Mouse (Mus musculus): Measurements from ENCODE around the gene Bcl3. TPM values are rescaled to one million over a fixed set of nuclear protein-coding genes. Genes with fewer than 3 reads are reported as not detected.

The Bcl3 gene
- polyA plus RNA-seq, 1 experiment from 2014 or later: 4.7 TPM

GRCm38 (mm10) chr7:19768251-19768650, 54.3 kb downstream of the Bcl3 start:
- Histone ChIP-seq H3K9ac (no peak overlapping the region), H3K36me3 (replicated peaks) (no peaks in the 10 kb centered on the region), H3K4me1 (replicated peaks) (peaks cover 20% of the 10 kb centered on the region), H3K27ac (replicated peaks) (no peak overlapping the region), H3K27me3 (peaks cover 52% of the 10 kb centered on the region), H3K9me3 (replicated peaks) (no peaks in the 10 kb centered on the region), H3K4me3 (replicated peaks) (no peak overlapping the region), H3K4me2 (no peak overlapping the region)
- no peak for ATAC-seq (ENCODE audit: insufficient read depth)
- 64% methylated on average over 14 of the region's 14 CpGs for whole genome bisulfite sequencing (ENCODE audit: insufficient replicate concordance)

DNA sequence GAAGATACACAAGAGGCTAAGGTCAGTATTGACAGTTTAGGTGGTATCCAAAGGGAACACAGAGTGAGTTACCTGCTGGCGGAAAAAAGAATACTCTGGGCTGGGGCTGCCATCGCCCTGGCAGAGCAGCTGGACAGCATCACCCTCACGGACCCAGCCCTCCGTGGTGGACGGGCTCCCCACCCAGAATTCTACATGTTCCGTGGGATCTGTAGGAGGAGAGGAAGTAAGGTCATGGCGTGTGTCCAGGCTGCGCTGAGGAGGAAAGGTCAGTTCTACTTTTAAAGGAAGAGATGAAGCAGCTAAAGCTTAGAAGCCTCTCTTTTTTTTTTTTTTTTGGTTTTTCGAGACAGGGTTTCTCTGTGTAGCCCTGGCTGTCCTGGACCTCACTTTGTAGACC, 58.0 kb downstream of the Bcl3 start:
- H3K4me1 ChIP-seq (replicated peaks): peaks cover 3% of the 10 kb centered on the region
- no peaks in the 10 kb centered on the region for H3K36me3 ChIP-seq (replicated peaks)
- no peak for ATAC-seq (ENCODE audit: insufficient read depth)
- no peak overlapping the region for H3K4me3 ChIP-seq (replicated peaks)
- no peaks in the 10 kb centered on the region for H3K9me3 ChIP-seq (replicated peaks)
- no peak overlapping the region for H3K27ac ChIP-seq (replicated peaks)
- no peak overlapping the region for H3K4me2 ChIP-seq
- H3K9ac ChIP-seq: no peak overlapping the region
- 67% methylated on average over 9 of the region's 9 CpGs for WGBS (ENCODE audit: insufficient replicate concordance)
- H3K27me3 ChIP-seq: peaks cover 18% of the 10 kb centered on the region

DNA sequence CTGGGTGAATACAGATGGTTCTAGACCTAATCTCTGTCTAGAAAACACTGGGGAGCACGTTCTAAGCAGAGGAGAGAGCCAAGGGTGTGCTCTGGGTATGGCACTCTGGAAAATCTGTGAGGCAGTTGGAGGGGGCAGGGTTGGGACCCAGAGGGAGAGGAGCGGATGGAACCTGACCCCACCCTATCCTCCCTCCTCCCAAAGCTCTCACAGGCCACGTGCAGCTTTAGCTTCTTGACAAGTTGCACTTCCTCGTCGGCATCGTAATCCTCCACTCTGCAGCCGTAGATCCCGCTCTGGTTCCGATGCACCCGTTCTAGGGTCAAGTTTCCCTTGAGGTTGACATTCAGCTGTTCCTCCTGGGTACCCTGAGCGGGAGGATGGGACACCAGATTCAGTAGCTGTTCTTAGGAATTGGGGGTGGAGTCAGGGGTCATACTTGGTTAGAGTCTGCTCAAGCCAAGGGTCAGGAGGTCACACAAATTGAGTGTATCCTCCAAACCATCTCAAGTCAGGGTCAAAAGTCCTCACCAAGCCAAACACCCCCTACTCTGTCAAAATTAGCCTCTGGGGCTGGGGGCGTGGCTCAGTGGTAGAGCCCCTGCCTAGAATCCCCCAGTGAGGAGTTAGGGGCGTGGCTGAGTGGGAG, 58.6 kb downstream of the Bcl3 start:
- H3K27ac ChIP-seq (replicated peaks): no peak overlapping the region
- no peak for ATAC-seq (ENCODE audit: insufficient read depth)
- H3K9ac ChIP-seq: no peak overlapping the region
- 67% methylated on average over 13 of the region's 13 CpGs for WGBS (ENCODE audit: insufficient replicate concordance)
- no peak overlapping the region for H3K4me2 ChIP-seq
- no peak overlapping the region for H3K4me3 ChIP-seq (replicated peaks)
- H3K27me3 ChIP-seq: peaks cover 12% of the 10 kb centered on the region
- no peaks in the 10 kb centered on the region; the same call in 1 of the 2 replicates for H3K4me1 ChIP-seq (replicated peaks)
- no peaks in the 10 kb centered on the region for H3K9me3 ChIP-seq (replicated peaks)
- no peaks in the 10 kb centered on the region for H3K36me3 ChIP-seq (replicated peaks)

DNA sequence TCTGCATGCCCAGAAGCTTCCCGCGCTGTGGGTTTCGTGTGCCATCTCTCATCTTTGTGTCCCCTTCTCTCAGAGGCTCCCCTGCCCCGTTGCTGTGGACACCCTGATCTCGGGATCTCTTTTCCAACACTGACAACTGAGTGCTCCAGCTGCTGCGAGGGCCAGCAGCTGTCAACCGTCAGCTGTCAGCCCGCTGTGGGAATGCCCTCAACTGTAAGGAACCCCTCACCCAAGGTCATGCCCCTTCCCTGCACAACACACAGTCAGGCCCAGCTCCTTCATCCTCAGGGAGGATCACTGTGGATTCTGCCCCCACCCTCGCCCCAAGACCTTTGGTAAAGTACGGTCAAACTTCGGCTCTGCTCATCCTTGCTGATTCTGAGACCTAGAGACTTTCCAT, 60.3 kb downstream of the Bcl3 start:
- Histone ChIP-seq H3K4me2 (no peak overlapping the region), H3K9me3 (replicated peaks) (no peaks in the 10 kb centered on the region), H3K36me3 (replicated peaks) (no peaks in the 10 kb centered on the region), H3K4me3 (replicated peaks) (no peak overlapping the region), H3K27me3 (peaks cover 4% of the 10 kb centered on the region; the same call in 1 of the 2 replicates), H3K9ac (no peak overlapping the region), H3K27ac (replicated peaks) (no peak overlapping the region), H3K4me1 (replicated peaks) (no peaks in the 10 kb centered on the region)
- WGBS (ENCODE audit: insufficient replicate concordance): 67% methylated on average over 11 of the region's 11 CpGs
- ATAC-seq (ENCODE audit: insufficient read depth): no peak

DNA sequence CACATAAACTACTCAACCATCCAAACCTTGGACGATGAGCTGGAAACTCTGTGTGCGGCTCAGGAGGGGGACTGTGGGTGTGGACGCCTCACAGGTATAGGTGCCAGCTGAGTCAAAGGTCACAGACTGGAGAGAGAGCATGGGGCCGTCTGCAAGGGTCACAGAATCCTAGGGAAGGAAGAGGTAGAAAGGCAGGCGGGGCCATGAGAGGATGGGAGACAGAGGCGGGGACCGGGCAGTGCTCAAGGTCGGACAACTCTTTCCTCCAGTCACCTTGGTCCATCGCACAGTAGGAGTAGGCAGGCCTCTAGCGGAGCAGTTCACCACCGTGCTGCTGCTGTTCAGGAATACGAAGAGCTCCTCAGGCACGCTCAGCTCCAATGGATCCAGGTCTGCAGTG, 62.5 kb downstream of the Bcl3 start:
- Histone ChIP-seq H3K4me3 (replicated peaks) (no peak overlapping the region), H3K4me2 (no peak overlapping the region), H3K27ac (replicated peaks) (no peak overlapping the region), H3K9ac (no peak overlapping the region), H3K4me1 (replicated peaks) (no peaks in the 10 kb centered on the region), H3K9me3 (replicated peaks) (no peaks in the 10 kb centered on the region), H3K27me3 (peaks cover 17% of the 10 kb centered on the region; the same call in 1 of the 2 replicates), H3K36me3 (replicated peaks) (no peaks in the 10 kb centered on the region)
- WGBS (ENCODE audit: insufficient replicate concordance): 75% methylated on average over 13 of the region's 13 CpGs
- no peak for ATAC-seq (ENCODE audit: insufficient read depth)

- Histone ChIP-seq H3K4me2 (no peak overlapping the region), H3K36me3 (replicated peaks) (no peaks in the 10 kb centered on the region), H3K9ac (no peak overlapping the region), H3K4me3 (replicated peaks) (no peak overlapping the region), H3K27me3 (peaks cover 17% of the 10 kb centered on the region; the same call in 1 of the 2 replicates), H3K9me3 (replicated peaks) (no peaks in the 10 kb centered on the region), H3K27ac (replicated peaks) (no peak overlapping the region), H3K4me1 (replicated peaks) (no peaks in the 10 kb centered on the region)
- no peak for ATAC-seq (ENCODE audit: insufficient read depth)
- 70% methylated on average over 13 of the region's 13 CpGs for WGBS (ENCODE audit: insufficient replicate concordance)
These were observed 63.9 kb downstream of the Bcl3 start for GRCm38 (mm10) chr7:19758623-19759022.

Other genes starting within 250 kb of the Bcl3 start
- 0.60 and 0.81 TPM in 2 replicates for gene Zfp296, start 245.5 kb downstream of the Bcl3 start, polyA plus RNA-seq (2015; fragmentation: Nextera tagmentation; extraction: Ambion mirVana)
- gene Gemin7, start 245.2 kb downstream of the Bcl3 start, polyA plus RNA-seq (2015; fragmentation: Nextera tagmentation; extraction: Ambion mirVana): 79.6 and 90.9 TPM in 2 replicates
- 12.2 and 13.4 TPM in 2 replicates for gene Clasrp, start 218.3 kb downstream of the Bcl3 start, polyA plus RNA-seq (2015; fragmentation: Nextera tagmentation; extraction: Ambion mirVana)
- 1.7 TPM in 2 replicates for gene Relb, start 193.3 kb downstream of the Bcl3 start, polyA plus RNA-seq (2015; fragmentation: Nextera tagmentation; extraction: Ambion mirVana)
- gene Clptm1, start 157.7 kb downstream of the Bcl3 start, polyA plus RNA-seq (2015; fragmentation: Nextera tagmentation; extraction: Ambion mirVana): 48.3 and 48.8 TPM in 2 replicates
- 1,160 and 1,332 TPM in 2 replicates for gene Apoc2, start 144.8 kb downstream of the Bcl3 start, polyA plus RNA-seq (2015; fragmentation: Nextera tagmentation; extraction: Ambion mirVana)
- 22.2 and 29.1 TPM in 2 replicates for gene Gm44805, start 141.3 kb downstream of the Bcl3 start, polyA plus RNA-seq (2015; fragmentation: Nextera tagmentation; extraction: Ambion mirVana)
- 273 and 372 TPM in 2 replicates for gene Apoc4, start 141.3 kb downstream of the Bcl3 start, polyA plus RNA-seq (2015; fragmentation: Nextera tagmentation; extraction: Ambion mirVana)
- 609 and 611 TPM in 2 replicates for gene Apoc1, start 130.1 kb downstream of the Bcl3 start, polyA plus RNA-seq (2015; fragmentation: Nextera tagmentation; extraction: Ambion mirVana)
- 2,704 and 3,478 TPM in 2 replicates for gene Apoe, start 123.6 kb downstream of the Bcl3 start, polyA plus RNA-seq (2015; fragmentation: Nextera tagmentation; extraction: Ambion mirVana)
- 87.2 and 91.8 TPM in 2 replicates for gene Tomm40, start 107.3 kb downstream of the Bcl3 start, polyA plus RNA-seq (2015; fragmentation: Nextera tagmentation; extraction: Ambion mirVana)
- gene Nectin2, start 72.3 kb downstream of the Bcl3 start, polyA plus RNA-seq (2015; fragmentation: Nextera tagmentation; extraction: Ambion mirVana): 15.2 and 19.5 TPM in 2 replicates
- 10.3 and 11.3 TPM in 2 replicates for gene Bcam, start 51.8 kb downstream of the Bcl3 start, polyA plus RNA-seq (2015; fragmentation: Nextera tagmentation; extraction: Ambion mirVana)
- 3.5 and 3.8 TPM in 2 replicates for gene Cblc, start 26.0 kb downstream of the Bcl3 start, polyA plus RNA-seq (2015; fragmentation: Nextera tagmentation; extraction: Ambion mirVana)
- not detected in 2 replicates for gene Gm19345, start 29.2 kb upstream of the Bcl3 start, polyA plus RNA-seq (2015; fragmentation: Nextera tagmentation; extraction: Ambion mirVana)
- not detected in 2 replicates for gene Ceacam16, start 38.5 kb upstream of the Bcl3 start, polyA plus RNA-seq (2015; fragmentation: Nextera tagmentation; extraction: Ambion mirVana)
- not detected in 2 replicates for gene Ceacam19, start 65.2 kb upstream of the Bcl3 start, polyA plus RNA-seq (2015; fragmentation: Nextera tagmentation; extraction: Ambion mirVana)
- gene Pvr, start 98.4 kb upstream of the Bcl3 start, polyA plus RNA-seq (2015; fragmentation: Nextera tagmentation; extraction: Ambion mirVana): 2.8 and 3.4 TPM in 2 replicates
- gene Igsf23, start 128.0 kb upstream of the Bcl3 start, polyA plus RNA-seq (2015; fragmentation: Nextera tagmentation; extraction: Ambion mirVana): 0.17 and 0.23 TPM in 2 replicates
- not detected in 2 replicates for gene Ceacam20, start 142.6 kb upstream of the Bcl3 start, polyA plus RNA-seq (2015; fragmentation: Nextera tagmentation; extraction: Ambion mirVana)
- gene Nlrp9b, start 168.7 kb upstream of the Bcl3 start, polyA plus RNA-seq (2015; fragmentation: Nextera tagmentation; extraction: Ambion mirVana): not detected in 2 replicates

Data from liver, embryonic 15.5 days (tissue).